Mouse (Mus musculus) gastrocnemius, postnatal 36 days (tissue): Measurements from ENCODE around the gene Nomo1. TPM values are rescaled to one million over a fixed set of nuclear protein-coding genes. Genes with fewer than 3 reads are reported as not detected.

Experiments
- DNase-seq, 2 experiments: peaks; one replicate each; pipeline ENCODE4 v3.0.0; 2022
- intact Hi-C: fragments of 180-260 bp; cut with DNase I; formaldehyde crosslinking; loops from one replicate; pipeline ENCODE4 v1.15.1; 2025
- total RNA-seq, 2 experiments: library from RNA; stranded (reverse); gene quantifications; 2 replicates each; pipeline ENCODE4 v1.2.3; 2021

The Nomo1 gene
- total RNA-seq, 2 experiments from 2014 or later, result 54.5 to 66.7 TPM

DNA sequence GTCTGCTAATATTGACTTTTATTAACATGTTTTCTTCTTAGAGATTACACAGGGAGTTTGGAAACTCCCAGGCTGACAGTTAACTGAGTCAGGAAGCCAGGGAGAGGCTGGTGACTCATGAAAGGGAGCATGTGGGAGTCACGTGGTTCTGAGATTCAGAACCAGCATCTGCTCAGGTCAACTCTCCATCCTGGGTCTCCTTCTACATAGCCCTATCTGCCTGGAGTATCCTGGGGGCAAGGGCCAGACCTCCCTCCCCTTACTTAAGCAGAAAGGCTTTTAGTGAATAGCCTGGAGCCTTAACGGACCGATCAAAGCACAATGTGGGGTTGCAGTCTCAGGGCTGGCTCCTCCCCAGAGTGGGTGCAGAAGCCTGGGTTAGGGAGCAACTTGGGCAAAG lies 97.8 kb downstream of the Nomo1 start:
- DNase-seq, result no peak
- intact Hi-C loops, result no loop called here

DNA sequence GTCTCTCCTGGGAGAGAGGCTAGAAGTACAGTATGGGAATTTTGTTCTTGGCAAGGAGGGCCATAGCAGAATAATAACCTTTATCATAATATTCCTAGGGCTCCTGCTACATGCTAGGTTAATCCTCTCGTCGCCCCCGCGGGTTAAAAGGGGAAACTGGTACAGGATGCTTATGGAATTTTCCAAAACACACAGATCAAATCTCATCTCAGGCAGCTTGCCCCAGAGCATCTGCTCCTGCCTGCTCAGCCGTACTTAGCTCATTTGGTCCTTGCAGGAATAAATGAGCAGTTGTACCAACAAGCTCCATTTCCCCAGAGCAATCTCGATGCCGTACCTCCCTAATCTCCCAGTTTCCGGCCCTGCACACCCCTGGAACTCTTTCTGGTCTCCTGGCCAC lies 98.3 kb downstream of the Nomo1 start:
- DNase-seq, result no peak
- intact Hi-C loops, result loop anchor here (2.0 kb wide), 1 partner anchor 31 kb away; the partner anchor contains the start of gene Kcnj11

DNA sequence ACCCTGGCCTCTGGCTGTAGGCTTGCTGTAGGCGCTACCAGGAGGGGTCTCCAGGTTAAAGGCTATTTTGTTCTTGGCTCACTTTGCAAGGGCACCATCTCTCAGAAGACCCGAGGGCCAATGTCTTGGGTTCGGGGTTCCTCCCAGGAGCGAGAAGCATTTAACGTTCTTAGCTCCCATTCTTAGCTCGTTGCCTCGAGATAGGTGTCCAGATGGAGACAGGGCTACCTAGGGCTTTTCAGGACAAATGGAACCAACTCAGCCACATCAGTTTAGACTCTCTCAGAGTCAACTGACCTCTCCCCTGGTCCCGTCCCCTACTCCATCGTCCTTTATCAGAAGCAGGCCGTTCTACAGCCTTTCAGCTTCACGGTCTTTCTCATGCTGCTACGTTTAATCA lies 98.7 kb downstream of the Nomo1 start:
- intact Hi-C loops, result loop anchor here (2.0 kb wide), 1 partner anchor 31 kb away; the partner anchor contains the start of gene Kcnj11
- DNase-seq, result no peak

Other genes starting within 250 kb of the Nomo1 start
- not detected for gene Lmtk3, start 250.0 kb upstream of the Nomo1 start, total RNA-seq
- gene Sult2b1, start 249.0 kb upstream of the Nomo1 start, total RNA-seq, result not detected
- gene Cyth2, start 219.1 kb upstream of the Nomo1 start, total RNA-seq, result 10 to 100 TPM; 32.6 to 33.4 TPM
- gene Kcnj14, start 208.9 kb upstream of the Nomo1 start, total RNA-seq, result under 1 TPM; 0.15 to 0.27 TPM
- 10 to 100 TPM; 11.8 to 14.5 TPM for gene Grwd1, start 202.8 kb upstream of the Nomo1 start, total RNA-seq
- 10 to 100 TPM; 52.8 to 56.7 TPM for gene Kdelr1, start 160.9 kb upstream of the Nomo1 start, total RNA-seq
- gene Grin2d, start 155.3 kb upstream of the Nomo1 start, total RNA-seq, result under 1 TPM; 0.22 to 0.23 TPM
- not detected for gene Syngr4, start 137.0 kb upstream of the Nomo1 start, total RNA-seq
- 10 to 100 TPM; 54.4 to 59.5 TPM for gene Tmem143, start 136.8 kb upstream of the Nomo1 start, total RNA-seq
- 10 to 100 TPM; 10.9 to 11.2 TPM for gene Emp3, start 112.3 kb upstream of the Nomo1 start, total RNA-seq
- gene Ccdc114, start 109.6 kb upstream of the Nomo1 start, total RNA-seq, result under 1 TPM; 0.28 to 0.42 TPM
- gene Abcc6, start 3.4 kb upstream of the Nomo1 start, total RNA-seq, result not detected
- gene Kcnj11, start 67.1 kb downstream of the Nomo1 start, total RNA-seq, result 10 to 100 TPM; 93.5 to 99.5 TPM
- 1 to 10 TPM; 3.2 to 6.2 TPM for gene Abcc8, start 146.3 kb downstream of the Nomo1 start, total RNA-seq
- 1 to 10 TPM; 5.3 to 9.1 TPM for gene Ush1c, start 204.8 kb downstream of the Nomo1 start, total RNA-seq
- gene Otog, start 207.3 kb downstream of the Nomo1 start, total RNA-seq, result under 1 TPM; 0.15 to 0.89 TPM